Mouse (Mus musculus): ENCODE data around the gene Ccdc78.

Ccdc78 gene

GRCm38 (mm10) chr17:25833961-25834594, 47.7 kb downstream of the Ccdc78 start:
- DNase-seq (ENCODE audit: low spot score), result no peak

- no peak for DNase-seq (ENCODE audit: low spot score)
These were observed 48.3 kb downstream of the Ccdc78 start for GRCm38 (mm10) chr17:25834595-25835222.

- no peak for DNase-seq (ENCODE audit: low spot score)
These were observed 48.9 kb downstream of the Ccdc78 start for GRCm38 (mm10) chr17:25835301-25835700.

- no peak for DNase-seq (ENCODE audit: low spot score)
These were observed 49.4 kb downstream of the Ccdc78 start for GRCm38 (mm10) chr17:25835816-25836215.

- no peak for DNase-seq (ENCODE audit: low spot score)
These were observed 50.2 kb downstream of the Ccdc78 start for GRCm38 (mm10) chr17:25836397-25837075.

GRCm38 (mm10) chr17:25837076-25837410, 50.7 kb downstream of the Ccdc78 start, which contains the start of gene Rhbdl1:
Rhbdl1 (minus strand) TSS chr17:25837295.
- DNase-seq (ENCODE audit: low spot score), result peak; percentile 71

GRCm38 (mm10) chr17:25837533-25837932, 51.2 kb downstream of the Ccdc78 start:
- DNase-seq (ENCODE audit: low spot score), result no peak

GRCm38 (mm10) chr17:25838904-25839303, 52.5 kb downstream of the Ccdc78 start:
- no peak for DNase-seq (ENCODE audit: low spot score)

GRCm38 (mm10) chr17:25839455-25840235, 53.3 kb downstream of the Ccdc78 start:
- no peak for DNase-seq (ENCODE audit: low spot score)
